Mouse (Mus musculus): ENCODE measurements around the gene Aph1c. TPM values are rescaled to one million over a fixed set of nuclear protein-coding genes. Genes with fewer than 3 reads are reported as not detected.
"Not testable (repeated sequence)": the region's sequence is repeated elsewhere in the genome, so short reads cannot be mapped to it uniquely, and the experiment has no call there.

The Aph1c gene
- polyA plus RNA-seq (2015; fragmentation: Nextera tagmentation; extraction: Ambion mirVana): 2.1 and 2.8 TPM in 2 replicates

GRCm38 (mm10) chr9:66834318-66835096 lies at the start of gene Aph1c:
Gene Aph1c (minus strand): TSS chr9:66834726.
- H3K36me3 ChIP-seq: no peaks in the 10 kb centered on the region
- peaks cover 15% of the 10 kb centered on the region for H3K27me3 ChIP-seq
- H3K9me3 ChIP-seq: no peaks in the 10 kb centered on the region
- peak within 1 kb of the TSS; percentile 95 for H3K4me2 ChIP-seq (replicated peaks)
- 0 out of 2 replicates have a peak within 1 kb of the TSS, but pooled peaks have one; percentile 45 for H3K27ac ChIP-seq
- under 1% methylated on average over 58 of the region's 58 CpGs for WGBS
- peak; percentile 99 for ATAC-seq
- peaks cover 13% of the 10 kb centered on the region for H3K4me1 ChIP-seq (replicated peaks)
- peak within 1 kb of the TSS; percentile 62 for H3K4me3 ChIP-seq (replicated peaks)
- H3K9ac ChIP-seq (replicated peaks): peak within 1 kb of the TSS; percentile 61

- Histone ChIP-seq H3K27ac (no peak overlapping the region), H3K4me3 (replicated peaks) (no peak overlapping the region), H3K4me2 (replicated peaks) (no peak overlapping the region), H3K36me3 (no peaks in the 10 kb centered on the region), H3K9ac (replicated peaks) (no peak overlapping the region), H3K9me3 (no peaks in the 10 kb centered on the region), H3K4me1 (replicated peaks) (peaks cover 24% of the 10 kb centered on the region), H3K27me3 (no peaks in the 10 kb centered on the region)
- WGBS: 93% methylated on average over 5 of the region's 5 CpGs
- no peak for ATAC-seq
Measured at GRCm38 (mm10) chr9:66883500-66883899, 49.0 kb upstream of the Aph1c start.

- no peak overlapping the region for H3K4me3 ChIP-seq (replicated peaks)
- WGBS: 76% methylated on average over 8 of the region's 8 CpGs
- no peak for ATAC-seq
- no peaks in the 10 kb centered on the region for H3K27me3 ChIP-seq
- no peak overlapping the region for H3K27ac ChIP-seq
- peaks cover 3% of the 10 kb centered on the region; the same call in 1 of the 2 replicates for H3K36me3 ChIP-seq
- H3K9ac ChIP-seq (replicated peaks): no peak overlapping the region
- H3K4me2 ChIP-seq (replicated peaks): no peak overlapping the region
- H3K4me1 ChIP-seq (replicated peaks): peaks cover 13% of the 10 kb centered on the region
- no peaks in the 10 kb centered on the region for H3K9me3 ChIP-seq
Measured at GRCm38 (mm10) chr9:66882406-66882821, 47.9 kb upstream of the Aph1c start.

- no peak overlapping the region for H3K27ac ChIP-seq
- peaks cover 3% of the 10 kb centered on the region; the same call in 1 of the 2 replicates for H3K36me3 ChIP-seq
- peaks cover 7% of the 10 kb centered on the region for H3K4me1 ChIP-seq (replicated peaks)
- WGBS: 79% methylated on average over 3 of the region's 3 CpGs
- ATAC-seq: no peak
- no peak overlapping the region for H3K4me2 ChIP-seq (replicated peaks)
- no peaks in the 10 kb centered on the region for H3K9me3 ChIP-seq
- H3K27me3 ChIP-seq: no peaks in the 10 kb centered on the region
- H3K4me3 ChIP-seq (replicated peaks): no peak overlapping the region
- H3K9ac ChIP-seq (replicated peaks): no peak overlapping the region
Measured at GRCm38 (mm10) chr9:66881858-66882257, 47.3 kb upstream of the Aph1c start.

GRCm38 (mm10) chr9:66880752-66881151 lies 46.2 kb upstream of the Aph1c start:
- H3K4me1 ChIP-seq (replicated peaks): no peaks in the 10 kb centered on the region
- no peak for ATAC-seq
- no peak overlapping the region for H3K9ac ChIP-seq (replicated peaks)
- WGBS: 88% methylated on average over 2 of the region's 2 CpGs
- no peak overlapping the region for H3K4me2 ChIP-seq (replicated peaks)
- no peak overlapping the region for H3K4me3 ChIP-seq (replicated peaks)
- H3K36me3 ChIP-seq: peaks cover 6% of the 10 kb centered on the region; the same call in 1 of the 2 replicates
- H3K27ac ChIP-seq: no peak overlapping the region
- no peaks in the 10 kb centered on the region for H3K9me3 ChIP-seq
- H3K27me3 ChIP-seq: no peaks in the 10 kb centered on the region

GRCm38 (mm10) chr9:66879486-66879885 lies 45.0 kb upstream of the Aph1c start:
- WGBS: 80% methylated on average over 6 of the region's 6 CpGs
- H3K36me3 ChIP-seq: peaks cover 9% of the 10 kb centered on the region; the same call in 1 of the 2 replicates
- H3K4me2 ChIP-seq (replicated peaks): no peak overlapping the region
- no peak overlapping the region for H3K27ac ChIP-seq
- H3K9me3 ChIP-seq: no peaks in the 10 kb centered on the region; the same call in 1 of the 2 replicates
- ATAC-seq: no peak
- no peaks in the 10 kb centered on the region for H3K4me1 ChIP-seq (replicated peaks)
- no peak overlapping the region for H3K4me3 ChIP-seq (replicated peaks)
- no peaks in the 10 kb centered on the region for H3K27me3 ChIP-seq
- H3K9ac ChIP-seq (replicated peaks): no peak overlapping the region

- Histone ChIP-seq H3K9ac (replicated peaks) (no peak overlapping the region), H3K4me1 (replicated peaks) (no peaks in the 10 kb centered on the region), H3K4me3 (replicated peaks) (no peak overlapping the region), H3K9me3 (no peaks in the 10 kb centered on the region; the same call in 1 of the 2 replicates), H3K27ac (no peak overlapping the region), H3K4me2 (replicated peaks) (no peak overlapping the region), H3K27me3 (no peaks in the 10 kb centered on the region), H3K36me3 (peaks cover 9% of the 10 kb centered on the region; the same call in 1 of the 2 replicates)
- no peak for ATAC-seq
- 94% methylated on average over 3 of the region's 3 CpGs for WGBS
Measured at GRCm38 (mm10) chr9:66878899-66879298, 44.4 kb upstream of the Aph1c start.

- Histone ChIP-seq H3K4me3 (replicated peaks) (no peak overlapping the region), H3K9me3 (no peaks in the 10 kb centered on the region; the same call in 1 of the 2 replicates), H3K4me2 (replicated peaks) (no peak overlapping the region), H3K27ac (no peak overlapping the region), H3K27me3 (no peaks in the 10 kb centered on the region), H3K4me1 (replicated peaks) (no peaks in the 10 kb centered on the region), H3K36me3 (peaks cover 9% of the 10 kb centered on the region; the same call in 1 of the 2 replicates), H3K9ac (replicated peaks) (no peak overlapping the region)
- no peak for ATAC-seq
- 91% methylated on average over 5 of the region's 5 CpGs for WGBS
Measured at GRCm38 (mm10) chr9:66876577-66876976, 42.1 kb upstream of the Aph1c start.

- Histone ChIP-seq H3K4me3 (replicated peaks) (no peak overlapping the region), H3K36me3 (peaks cover 9% of the 10 kb centered on the region; the same call in 1 of the 2 replicates), H3K4me2 (replicated peaks) (no peak overlapping the region), H3K4me1 (replicated peaks) (no peaks in the 10 kb centered on the region), H3K9ac (replicated peaks) (no peak overlapping the region), H3K27me3 (no peaks in the 10 kb centered on the region), H3K27ac (no peak overlapping the region), H3K9me3 (no peaks in the 10 kb centered on the region; the same call in 1 of the 2 replicates)
- 97% methylated on average over 5 of the region's 5 CpGs for WGBS
- ATAC-seq: no peak
Measured at GRCm38 (mm10) chr9:66874297-66874696, 39.8 kb upstream of the Aph1c start.

- Histone ChIP-seq H3K4me1 (replicated peaks) (no peaks in the 10 kb centered on the region), H3K4me3 (replicated peaks) (no peak overlapping the region), H3K27me3 (no peaks in the 10 kb centered on the region), H3K36me3 (peaks cover 9% of the 10 kb centered on the region; the same call in 1 of the 2 replicates), H3K4me2 (replicated peaks) (no peak overlapping the region), H3K9me3 (no peaks in the 10 kb centered on the region; the same call in 1 of the 2 replicates), H3K27ac (no peak overlapping the region), H3K9ac (replicated peaks) (no peak overlapping the region)
- no peak for ATAC-seq
Measured at GRCm38 (mm10) chr9:66873531-66873930, 39.0 kb upstream of the Aph1c start.

- H3K27me3 ChIP-seq; H3K9me3 ChIP-seq; ATAC-seq; H3K9ac ChIP-seq (replicated peaks); H3K4me1 ChIP-seq (replicated peaks); H3K27ac ChIP-seq; H3K36me3 ChIP-seq; H3K4me3 ChIP-seq (replicated peaks); H3K4me2 ChIP-seq (replicated peaks): not testable (repeated sequence)
- WGBS: 88% methylated on average over 2 of the region's 2 CpGs
Measured at GRCm38 (mm10) chr9:66873009-66873408, 38.5 kb upstream of the Aph1c start.

- no peaks in the 10 kb centered on the region for H3K4me1 ChIP-seq (replicated peaks)
- H3K27me3 ChIP-seq: no peaks in the 10 kb centered on the region
- WGBS: 87% methylated on average over 10 of the region's 10 CpGs
- no peak overlapping the region for H3K4me2 ChIP-seq (replicated peaks)
- H3K4me3 ChIP-seq (replicated peaks): no peak overlapping the region
- H3K9me3 ChIP-seq: no peaks in the 10 kb centered on the region; the same call in 1 of the 2 replicates
- H3K36me3 ChIP-seq: peaks cover 7% of the 10 kb centered on the region; the same call in 1 of the 2 replicates
- no peak overlapping the region for H3K9ac ChIP-seq (replicated peaks)
- ATAC-seq: no peak
- H3K27ac ChIP-seq: no peak overlapping the region
Measured at GRCm38 (mm10) chr9:66872015-66872727, 37.6 kb upstream of the Aph1c start.
